Mouse (Mus musculus) heart, adult 2 months (tissue): ENCODE results near the gene Slc23a2.

Source experiments
- CTCF ChIP-seq: fragments of 200-600 bp; IDR thresholded peaks from 2 replicates; pipeline ENCODE4 v1.8.1; 2022; ENCODE audit warnings: antibody characterized with exemption, mild to moderate bottlenecking, moderate library complexity
- EP300 ChIP-seq: fragments of 200-500 bp; IDR thresholded peaks from 2 replicates; pipeline ENCODE4 v1.6.1; 2011; ENCODE audit warnings: low read depth, low read length, control low read depth; ENCODE audit not compliant: insufficient read depth

GRCm38 (mm10) chr2:132053824-132054223, 91.1 kb downstream of the Slc23a2 start:
- no peak for TF ChIP-seq CTCF
- TF ChIP-seq EP300: no peak
